Mouse (Mus musculus): ENCODE measurements at regions not wholly inside any gene's neighbourhood (a gene's known extent, or its start where the extent isn't known, plus 50 kb on each side); places are given as distances from the start of the nearest gene placed in this dataset.

- DNase-seq (ENCODE audit: low spot score in 2 of 2): no peak
- Histone ChIP-seq H3K4me3 (no peak overlapping the region), H3K27ac (no peak overlapping the region)
- no peak for TF ChIP-seq CTCF (conservative IDR thresholded peaks at IDR 0.05)
Measured at GRCm38 (mm10) chr1:103762044-103762663, 1006.2 kb upstream of the Cdh20 start.

- TF ChIP-seq CTCF (conservative IDR thresholded peaks at IDR 0.05): peak; percentile 58
- no peak for DNase-seq (ENCODE audit: low spot score in 2 of 2)
- Histone ChIP-seq H3K4me3 (no peak overlapping the region), H3K27ac (no peak overlapping the region)
Measured at GRCm38 (mm10) chr1:103762745-103763144, 1005.6 kb upstream of the Cdh20 start.

GRCm38 (mm10) chr1:103767315-103767714 lies 1001.0 kb upstream of the Cdh20 start:
- Histone ChIP-seq H3K27ac (no peak overlapping the region), H3K4me3 (no peak overlapping the region)
- no peak for TF ChIP-seq CTCF (conservative IDR thresholded peaks at IDR 0.05)
- no peak for DNase-seq (ENCODE audit: low spot score in 2 of 2)

GRCm38 (mm10) chr1:103784692-103785091 lies 983.6 kb upstream of the Cdh20 start:
- DNase-seq (ENCODE audit: low spot score in 2 of 2): peak; percentile 10 to 35
- no peak overlapping the region for H3K4me3 ChIP-seq
- TF ChIP-seq CTCF (conservative IDR thresholded peaks at IDR 0.05): peak; percentile 85
- H3K27ac ChIP-seq: no peak overlapping the region

GRCm38 (mm10) chr1:103796337-103796736 lies 972.0 kb upstream of the Cdh20 start:
- peak; percentile 55 for TF ChIP-seq CTCF (conservative IDR thresholded peaks at IDR 0.05)
- H3K27ac ChIP-seq: no peak overlapping the region
- no peak for DNase-seq (ENCODE audit: low spot score in 2 of 2)
- no peak overlapping the region for H3K4me3 ChIP-seq

GRCm38 (mm10) chr1:103799343-103799742 lies 969.0 kb upstream of the Cdh20 start:
- DNase-seq (ENCODE audit: low spot score in 2 of 2): peak; percentile 31 to 45
- Histone ChIP-seq H3K4me3 (no peak overlapping the region), H3K27ac (no peak overlapping the region)
- peak; percentile 79 for TF ChIP-seq CTCF (conservative IDR thresholded peaks at IDR 0.05)

GRCm38 (mm10) chr1:103817946-103818345 lies 950.4 kb upstream of the Cdh20 start:
- Histone ChIP-seq H3K27ac (no peak overlapping the region), H3K4me3 (no peak overlapping the region)
- DNase-seq (ENCODE audit: low spot score in 2 of 2): no peak
- no peak for TF ChIP-seq CTCF (conservative IDR thresholded peaks at IDR 0.05)

Measured in layer of hippocampus, adult 2 months (tissue).